Mouse (Mus musculus) thymus, adult 2 months (tissue): Measurements from ENCODE around the gene Pum1.

Experiments
- CTCF ChIP-seq: fragments of 200-500 bp; IDR thresholded peaks from 2 replicates; pipeline ENCODE4 v1.5.1; 2012; ENCODE audit warnings: mild to moderate bottlenecking, control low read depth, low read length, moderate library complexity, borderline replicate concordance; ENCODE audit not compliant: control insufficient read depth, poor library complexity, insufficient read depth; ENCODE audit errors: extremely low read depth
- POLR2A ChIP-seq: fragments of 200-500 bp; IDR thresholded peaks from 2 replicates; pipeline ENCODE4 v1.6.1; 2012; ENCODE audit warnings: mild to moderate bottlenecking, low read length, control low read depth, moderate library complexity; ENCODE audit not compliant: control insufficient read depth, poor library complexity, insufficient read depth; ENCODE audit errors: extremely low read depth

GRCm38 (mm10) chr4:130766387-130766786 lies 103.3 kb downstream of the Pum1 start:
- TF ChIP-seq CTCF (no peak), POLR2A (no peak)
